Mouse (Mus musculus): ENCODE data around the gene Tlr4. TPM values are rescaled to one million over a fixed set of nuclear protein-coding genes. Genes with fewer than 3 reads are reported as not detected.

The Tlr4 gene
- polyA plus RNA-seq, 1 experiment from 2014 or later, result 2.0 TPM

- Histone ChIP-seq H3K4me3 (ENCODE audit: low read depth, low read length) (no peak overlapping the region), H3K9me3 (ENCODE audit: low read length) (no peaks in the 10 kb centered on the region), H3K4me1 (ENCODE audit: insufficient read depth) (no peaks in the 10 kb centered on the region), H3K9ac (replicated peaks) (no peak overlapping the region), H3K36me3 (replicated peaks; ENCODE audit: insufficient read depth, low read length) (no peaks in the 10 kb centered on the region), H3K27me3 (ENCODE audit: insufficient read depth, low read length) (no peaks in the 10 kb centered on the region), H3K27ac (ENCODE audit: low read depth) (no peak overlapping the region), H3K4me2 (ENCODE audit: low read depth, low read length) (no peak overlapping the region)
- no peak for ATAC-seq
- DNase-seq, result no peak
- TF ChIP-seq EP300 (IDR thresholded peaks at IDR 0.05; ENCODE audit: low read depth) (no peak), CTCF (IDR thresholded peaks at IDR 0.05; ENCODE audit: low read depth) (no peak)
Observed at GRCm38 (mm10) chr4:66943699-66944098, 116.3 kb downstream of the Tlr4 start.

GRCm38 (mm10) chr4:66947657-66948056, 120.3 kb downstream of the Tlr4 start:
- TF ChIP-seq EP300 (IDR thresholded peaks at IDR 0.05; ENCODE audit: low read depth), result no peak
- no peak overlapping the region for H3K9ac ChIP-seq (replicated peaks)
- no peaks in the 10 kb centered on the region for H3K9me3 ChIP-seq (ENCODE audit: low read length)
- DNase-seq, result no peak
- H3K4me2 ChIP-seq (ENCODE audit: low read depth, low read length), result no peak overlapping the region
- H3K36me3 ChIP-seq (replicated peaks; ENCODE audit: insufficient read depth, low read length), result no peaks in the 10 kb centered on the region
- H3K4me1 ChIP-seq (ENCODE audit: insufficient read depth), result no peaks in the 10 kb centered on the region
- H3K27ac ChIP-seq (ENCODE audit: low read depth), result no peak overlapping the region
- 46% methylated on average over 1 of the region's 1 CpGs for WGBS (ENCODE audit: insufficient replicate concordance)
- no peak for ATAC-seq
- no peaks in the 10 kb centered on the region for H3K27me3 ChIP-seq (ENCODE audit: insufficient read depth, low read length)
- H3K4me3 ChIP-seq (ENCODE audit: low read depth, low read length), result no peak overlapping the region

GRCm38 (mm10) chr4:66974918-66975317, 147.5 kb downstream of the Tlr4 start:
- Histone ChIP-seq H3K4me2 (ENCODE audit: low read depth, low read length) (no peak overlapping the region), H3K9ac (replicated peaks) (no peak overlapping the region), H3K4me3 (ENCODE audit: low read depth, low read length) (no peak overlapping the region), H3K4me1 (ENCODE audit: insufficient read depth) (no peaks in the 10 kb centered on the region), H3K27ac (ENCODE audit: low read depth) (no peak overlapping the region), H3K27me3 (ENCODE audit: insufficient read depth, low read length) (no peaks in the 10 kb centered on the region), H3K9me3 (ENCODE audit: low read length) (no peaks in the 10 kb centered on the region), H3K36me3 (replicated peaks; ENCODE audit: insufficient read depth, low read length) (no peaks in the 10 kb centered on the region)
- ATAC-seq (no peak), DNase-seq (no peak)
- TF ChIP-seq EP300 (IDR thresholded peaks at IDR 0.05; ENCODE audit: low read depth), result no peak
- TF ChIP-seq CTCF (IDR thresholded peaks at IDR 0.05; ENCODE audit: low read depth), result no peak
- 50% methylated on average over 3 of the region's 3 CpGs for WGBS (ENCODE audit: insufficient replicate concordance)
